Mouse (Mus musculus) adrenal gland, adult 18-20 months (tissue): ENCODE results near the gene Ago4. TPM values are rescaled to one million over a fixed set of nuclear protein-coding genes. Genes with fewer than 3 reads are reported as not detected.
"Not testable (repeated sequence)": the region's sequence is repeated elsewhere in the genome, so short reads cannot be mapped to it uniquely, and the experiment has no call there.

Experiments
- DNase-seq, 2 experiments: peaks; one replicate each; pipeline ENCODE4 v3.0.0; 2021 to 2022; ENCODE audit warnings: low spot score in 2 of 2
- long read RNA-seq, 2 experiments: library from polyadenylated mRNA; stranded (forward); transcript quantifications; one replicate each; pipeline ENCODE4 v2.0.0; 2021
- total RNA-seq, 2 experiments: library from RNA; stranded (reverse); gene quantifications; 1 replicate in 1 of 2; 2 replicates in 1 of 2; pipeline ENCODE4 v1.2.3; 2021

The Ago4 gene
- total RNA-seq: 1 to 10 TPM; 4.8 to 5.1 TPM
- long read RNA-seq, experiment 1, partial matches to known transcripts: 1 of 2 reads
- long read RNA-seq, experiment 1, other reads (novel, unspliced or antisense): 1 of 2 reads
- long read RNA-seq, experiment 2, full-length matches to known transcripts: 6 of 9 reads
- long read RNA-seq, experiment 2, partial matches to known transcripts: 2 of 9 reads
- long read RNA-seq, experiment 2, other reads (novel, unspliced or antisense): 1 of 9 reads

DNA sequence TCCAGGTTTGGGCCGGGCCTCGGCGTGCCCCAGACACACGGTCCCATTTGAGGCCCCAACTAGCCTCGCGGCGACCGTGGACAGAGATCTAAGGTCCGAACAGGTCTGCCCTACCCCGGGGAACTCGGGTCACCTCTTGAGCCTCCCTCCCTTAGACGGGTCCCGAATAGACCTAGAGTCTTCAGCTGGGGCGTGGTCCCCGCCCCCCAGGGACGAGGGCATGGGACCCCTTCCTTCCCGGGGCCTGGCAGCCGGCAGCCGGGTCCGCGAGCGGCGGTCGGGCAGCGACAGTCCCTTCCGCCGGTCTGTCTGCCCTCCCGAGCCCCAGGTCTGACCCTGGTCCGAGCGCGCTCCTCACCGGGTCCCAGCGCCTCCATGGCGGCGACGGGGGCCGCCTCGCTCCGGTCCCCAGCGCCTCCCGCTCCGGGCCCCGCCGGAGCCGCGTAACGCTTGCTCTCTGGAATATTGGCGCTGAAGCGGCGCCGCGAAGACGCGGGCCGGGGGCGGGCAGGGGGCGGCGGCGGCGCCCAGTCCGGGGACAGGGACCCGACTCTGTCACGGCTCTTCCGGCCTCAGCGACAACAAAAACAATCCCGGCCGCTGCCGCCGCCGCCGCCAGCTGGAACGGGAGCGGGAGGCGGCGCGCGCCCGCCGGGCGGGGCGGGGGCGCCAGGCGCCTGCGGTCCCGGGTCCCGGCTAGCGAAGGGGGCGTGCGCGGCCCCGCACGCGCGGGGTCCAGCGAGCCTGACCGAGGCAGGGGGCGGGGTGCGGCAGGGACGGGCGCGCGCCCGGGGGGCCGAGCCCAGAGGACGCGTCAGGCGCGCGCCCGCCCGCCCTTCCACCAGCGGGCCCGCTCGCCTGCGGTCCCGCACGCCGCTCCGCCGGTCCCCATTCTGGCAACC is at the start of gene Ago4:
Gene Ago4, minus strand, starts transcription at position 646 of the 902 bp plus-strand sequence.
- DNase-seq: peak; percentile 46 to 61

DNA sequence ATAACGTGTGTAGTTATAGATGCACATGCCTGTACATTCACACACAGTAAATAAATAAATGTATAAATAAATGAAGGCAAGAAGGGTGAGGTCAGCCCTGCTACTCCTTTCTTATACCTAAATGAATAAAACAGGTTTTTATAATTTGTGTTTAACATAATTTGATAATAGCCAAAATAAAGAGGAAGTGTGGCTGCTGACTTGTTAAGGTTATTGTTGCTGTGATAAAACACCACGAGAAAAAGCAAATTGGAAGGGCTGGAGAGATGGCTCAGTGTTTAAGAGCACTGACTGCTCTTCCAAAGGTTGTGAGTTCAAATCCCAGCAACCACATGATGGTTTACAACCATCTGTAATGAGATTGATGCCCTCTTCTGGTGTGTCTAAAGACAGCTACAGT is 45.8 kb upstream of the Ago4 start:
- DNase-seq: no peak

- DNase-seq: no peak
These were observed 44.6 kb upstream of the Ago4 start for GRCm38 (mm10) chr4:126577920-126578319.

- no peak for DNase-seq
These were observed 43.0 kb upstream of the Ago4 start for GRCm38 (mm10) chr4:126576281-126576680.

GRCm38 (mm10) chr4:126569783-126570182 is 36.5 kb upstream of the Ago4 start:
- DNase-seq: no peak

- DNase-seq: no peak
These were observed 34.0 kb upstream of the Ago4 start for GRCm38 (mm10) chr4:126567243-126567642.

GRCm38 (mm10) chr4:126563798-126564197 is 30.5 kb upstream of the Ago4 start:
- no peak for DNase-seq

GRCm38 (mm10) chr4:126556809-126557711 is 23.8 kb upstream of the Ago4 start, which contains the start of gene Clspn:
Clspn (plus strand) TSS chr4:126556935.
- peak; percentile 76 to 79 for DNase-seq

GRCm38 (mm10) chr4:126554462-126554861 is 21.2 kb upstream of the Ago4 start:
- DNase-seq: no peak

GRCm38 (mm10) chr4:126553685-126554084 is 20.4 kb upstream of the Ago4 start:
- DNase-seq: no peak

DNA sequence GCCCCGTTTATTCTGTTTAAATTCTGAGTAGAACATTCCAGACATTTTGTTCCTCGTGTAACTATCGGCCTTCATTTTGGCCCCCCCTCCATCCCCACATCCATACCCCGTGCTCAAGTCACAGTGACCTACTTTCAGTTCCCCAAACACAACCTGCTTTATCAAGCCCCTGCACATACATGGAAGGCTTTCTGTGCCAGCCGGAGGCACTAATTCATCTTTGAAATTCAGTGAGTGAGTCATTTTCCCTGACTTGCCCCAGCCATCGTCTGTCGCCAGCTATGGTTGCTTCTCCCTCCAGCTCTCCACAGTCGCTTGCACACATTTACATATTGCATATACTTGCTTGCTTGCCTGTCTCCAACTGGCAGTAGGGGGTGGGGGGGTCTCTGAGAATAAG is 19.8 kb upstream of the Ago4 start:
- DNase-seq: peak; percentile 11 to 23

GRCm38 (mm10) chr4:126552136-126552535 is 18.9 kb upstream of the Ago4 start:
- DNase-seq: no peak

DNA sequence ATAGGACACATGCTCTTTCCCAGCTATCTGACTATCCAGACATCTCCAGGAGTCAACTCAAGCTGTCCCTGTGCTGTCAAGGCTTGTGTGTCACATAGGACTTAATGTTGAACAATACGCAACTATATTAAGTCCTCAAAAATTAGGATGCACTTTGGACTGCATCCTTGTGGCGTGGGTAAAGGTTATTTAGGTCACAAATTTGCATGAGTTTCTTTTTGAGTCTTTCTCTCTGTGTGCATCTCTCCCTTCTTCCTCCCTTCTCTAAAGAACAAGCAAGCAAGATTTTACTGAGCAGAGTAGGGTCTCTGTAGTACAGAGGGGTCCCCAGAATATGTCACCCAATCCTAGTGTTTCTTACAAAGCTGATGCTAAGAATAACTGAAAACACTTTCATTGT is 12.9 kb upstream of the Ago4 start:
- DNase-seq: no peak

GRCm38 (mm10) chr4:126545703-126546102 is 12.4 kb upstream of the Ago4 start:
- DNase-seq: no peak

- DNase-seq: no peak
These were observed 11.7 kb upstream of the Ago4 start for GRCm38 (mm10) chr4:126545016-126545415.

DNA sequence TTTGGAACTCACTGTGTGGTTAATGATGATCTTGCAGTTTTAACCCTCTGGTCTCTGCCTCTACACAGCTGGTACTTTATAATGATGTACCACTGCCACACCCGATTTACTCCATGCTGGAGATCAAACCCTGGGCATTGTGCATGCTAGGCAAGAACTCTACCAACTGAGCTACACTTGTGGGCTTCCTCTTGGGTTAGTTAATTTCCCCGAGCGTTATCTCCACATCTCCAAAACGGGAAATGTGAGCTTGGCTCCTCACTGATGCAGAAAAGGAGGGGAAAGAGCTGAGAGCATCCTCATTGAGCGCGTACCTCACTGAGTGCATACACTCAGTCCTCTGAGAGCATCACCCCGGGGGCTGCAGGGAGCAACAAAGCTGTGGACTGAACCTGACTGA is 9.6 kb upstream of the Ago4 start:
- no peak for DNase-seq

- no peak for DNase-seq
These were observed 7.3 kb upstream of the Ago4 start for GRCm38 (mm10) chr4:126540487-126541071.

- no peak for DNase-seq
These were observed 3.6 kb upstream of the Ago4 start for GRCm38 (mm10) chr4:126536865-126537264.

DNA sequence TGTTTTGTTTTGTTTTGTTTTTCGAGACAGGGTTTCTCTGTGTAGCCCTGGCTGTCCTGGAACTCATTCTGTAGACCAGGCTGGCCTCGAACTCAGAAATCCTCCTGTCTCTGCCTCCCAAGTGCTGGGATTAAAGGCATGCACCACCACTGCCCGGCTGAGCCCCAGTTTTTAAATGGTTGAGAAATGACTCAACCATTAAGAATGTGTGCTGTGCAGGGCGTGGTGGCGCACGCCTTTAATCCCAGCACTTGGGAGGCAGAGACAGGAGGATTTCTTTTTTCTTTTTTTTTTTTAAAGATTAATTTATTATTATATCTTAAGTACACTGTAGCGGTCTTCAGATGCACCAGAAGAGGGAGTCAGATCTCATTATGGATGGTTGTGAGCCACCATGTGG is 2.4 kb upstream of the Ago4 start:
- not testable (repeated sequence) for DNase-seq

DNA sequence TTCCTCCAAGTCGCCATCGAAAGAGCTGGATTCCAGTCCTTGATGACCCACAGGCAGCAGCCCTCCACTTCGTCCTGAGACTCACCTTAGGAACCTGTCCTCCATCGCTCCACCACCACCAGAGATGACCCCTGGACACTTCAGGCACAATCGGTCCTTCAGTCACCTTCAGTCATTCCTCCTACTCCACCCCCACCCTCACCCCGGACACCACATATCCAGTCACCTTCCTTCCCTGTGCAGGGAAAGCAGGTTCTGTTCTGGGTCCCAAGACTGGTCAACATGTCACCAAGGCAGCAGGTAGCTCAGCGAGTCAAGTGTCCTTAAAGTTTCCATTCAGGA is 428 bp upstream of the Ago4 start:
- no peak for DNase-seq

GRCm38 (mm10) chr4:126532292-126532691 is 980 bp downstream of the Ago4 start:
- DNase-seq: no peak
